Mouse (Mus musculus): ENCODE results near the gene Psmb7.

DNA sequence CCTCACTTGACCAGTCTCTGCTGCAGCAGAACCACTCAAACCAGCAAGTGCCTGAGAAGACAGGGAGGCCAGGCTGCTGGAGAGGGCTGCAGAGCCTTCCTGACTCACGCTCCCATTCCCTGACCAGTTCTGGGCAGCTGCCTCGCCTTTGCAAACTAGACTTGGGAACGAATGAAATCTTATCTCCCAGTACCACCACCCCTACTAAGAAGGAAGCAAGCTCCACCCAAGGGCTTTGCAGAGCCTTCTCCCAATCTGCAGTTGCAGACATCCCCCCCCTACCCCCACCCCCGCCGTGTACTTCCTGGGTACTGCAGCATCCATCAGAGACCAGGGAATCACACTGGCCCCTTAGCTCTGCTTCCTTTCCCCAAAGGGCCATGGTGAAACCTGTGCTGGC, 39.2 kb upstream of the Psmb7 start:
- TF ChIP-seq CTCF (IDR thresholded peaks at IDR 0.05; ENCODE audit: borderline replicate concordance, extremely low read depth, insufficient read depth, insufficient read length) (no peak), POLR2A (IDR thresholded peaks at IDR 0.05; ENCODE audit: borderline replicate concordance, extremely low read depth, insufficient read depth, insufficient read length, poor library complexity, severe bottlenecking) (no peak)
